Mouse (Mus musculus): ENCODE measurements at regions not wholly inside any gene's neighbourhood (a gene's known extent, or its start where the extent isn't known, plus 50 kb on each side); places are given as distances from the start of the nearest gene placed in this dataset.

- TF ChIP-seq POLR2A (IDR thresholded peaks at IDR 0.05; ENCODE audit: insufficient read length, low read depth) (no peak), E2F4 (IDR thresholded peaks at IDR 0.05; ENCODE audit: insufficient read depth) (no peak), POLR2AphosphoS2 (IDR thresholded peaks at IDR 0.05; ENCODE audit: insufficient read length, low read depth) (no peak), TCF3 (IDR thresholded peaks at IDR 0.05; ENCODE audit: insufficient read length, low read depth) (no peak)
Measured at GRCm38 (mm10) chr16:86261612-86262011, 360.0 kb upstream of the Adamts5 start.

Data from myocyte (in vitro differentiated cells).